Mouse (Mus musculus) heart, adult 9 months (tissue): ENCODE results near the gene Vmp1.

Experiments
- DNase-seq, 2 experiments: peaks; one replicate each; pipeline ENCODE4 v3.0.0; 2022; ENCODE audit warnings: low spot score in 2 of 2

Vmp1 gene

DNA sequence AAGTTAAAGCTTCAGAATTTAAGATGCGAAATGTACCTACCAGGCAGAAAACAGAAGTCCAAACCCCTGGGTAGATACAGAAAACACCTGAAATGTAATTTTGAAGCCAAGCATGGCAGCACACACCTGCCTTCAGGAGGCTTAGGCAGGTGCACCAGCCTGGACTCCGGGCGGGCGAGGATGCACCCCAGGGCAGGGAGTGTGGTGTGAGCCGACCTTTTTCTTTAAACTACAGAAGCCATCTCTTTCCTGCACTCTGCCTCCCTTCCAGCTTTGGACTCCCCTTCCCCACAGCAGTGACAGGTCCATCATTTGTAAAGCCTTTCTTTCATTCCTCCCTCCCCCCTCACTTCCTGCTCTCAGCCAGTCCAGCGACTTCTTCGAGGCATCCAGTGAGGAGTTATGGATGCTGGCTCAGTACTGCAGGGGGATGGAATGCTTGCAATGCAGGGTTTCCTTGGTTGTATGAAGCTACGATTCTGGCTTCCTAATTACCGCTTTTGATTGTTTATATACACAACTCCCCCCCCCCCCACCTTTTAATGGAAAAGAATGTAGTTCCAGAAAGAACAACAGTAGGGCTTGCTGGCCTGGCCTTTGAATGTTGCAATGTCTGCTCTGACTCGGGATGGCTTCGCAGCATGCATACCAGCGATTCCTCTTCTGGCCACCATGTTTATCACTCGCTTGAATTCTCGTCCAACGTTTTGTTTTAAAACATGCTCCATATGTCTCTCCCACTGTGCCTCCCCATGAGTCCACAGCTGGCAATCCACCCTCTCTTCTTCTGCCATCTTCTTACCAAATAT is 112.4 kb downstream of the Vmp1 start:
- no peak for DNase-seq

DNA sequence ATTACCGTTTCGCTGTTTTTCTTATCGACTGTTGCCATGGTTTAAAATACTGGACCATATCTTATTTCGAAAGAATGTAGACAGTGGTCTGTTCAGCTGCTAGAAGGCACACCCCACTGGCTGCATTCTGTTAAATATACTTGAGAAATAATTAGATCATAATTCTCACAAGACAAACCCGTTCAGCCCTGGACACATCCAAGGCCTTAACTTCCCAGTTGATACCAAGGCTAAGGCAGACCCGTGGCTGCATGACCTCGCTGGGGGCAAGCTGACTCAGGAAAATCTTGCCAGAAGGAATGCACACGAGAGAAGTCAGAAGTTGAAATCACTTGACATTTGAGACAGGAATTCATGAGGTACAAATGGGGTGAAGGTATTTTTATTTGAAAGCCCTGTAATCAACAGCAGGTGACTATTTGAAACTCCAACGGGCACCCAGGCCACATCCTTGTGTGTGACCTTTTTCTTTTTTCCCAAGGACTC is 113.3 kb downstream of the Vmp1 start:
- DNase-seq: no peak

DNA sequence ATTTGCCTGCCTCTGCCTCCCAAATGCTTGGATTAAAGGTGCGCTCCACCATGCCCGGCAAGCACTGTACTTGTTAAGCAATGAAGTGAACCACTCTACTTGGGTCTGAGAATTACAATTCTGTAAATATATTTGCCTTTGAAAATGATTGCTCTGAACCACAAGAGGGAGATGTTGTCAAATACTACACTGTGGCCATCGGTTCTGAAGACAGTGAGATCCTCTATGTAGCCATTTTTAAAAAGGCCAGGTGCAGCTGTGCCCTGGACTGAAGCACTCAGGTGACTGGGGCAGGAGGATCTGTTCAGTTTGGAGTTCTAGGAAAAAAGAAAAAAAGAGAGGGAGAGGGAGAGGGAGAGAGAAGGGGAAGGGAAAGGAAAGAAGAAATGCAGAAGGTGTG is 115.2 kb downstream of the Vmp1 start:
- no peak for DNase-seq

GRCm38 (mm10) chr11:86558258-86558657 is 125.4 kb downstream of the Vmp1 start:
- DNase-seq: no peak

GRCm38 (mm10) chr11:86553525-86553924 is 130.1 kb downstream of the Vmp1 start:
- DNase-seq: no peak

DNA sequence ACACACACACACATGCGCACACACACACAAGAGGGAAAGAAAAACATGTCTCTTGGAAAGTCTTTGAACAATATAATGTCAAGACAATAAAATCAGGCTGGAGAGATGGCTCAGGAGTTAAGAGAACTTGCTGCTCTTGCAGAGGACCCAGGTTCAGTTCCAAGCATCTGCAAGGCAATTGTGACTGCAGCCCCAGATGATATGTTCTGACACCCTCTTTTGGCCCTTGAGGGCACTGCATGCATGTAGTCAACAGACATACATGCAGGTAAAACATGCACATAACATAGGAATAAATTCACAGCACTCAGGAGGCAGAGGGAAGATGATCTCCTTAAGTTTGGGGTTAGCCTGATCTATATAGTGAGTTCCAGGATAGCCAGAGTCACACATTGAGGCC is 136.2 kb downstream of the Vmp1 start:
- DNase-seq: no peak

DNA sequence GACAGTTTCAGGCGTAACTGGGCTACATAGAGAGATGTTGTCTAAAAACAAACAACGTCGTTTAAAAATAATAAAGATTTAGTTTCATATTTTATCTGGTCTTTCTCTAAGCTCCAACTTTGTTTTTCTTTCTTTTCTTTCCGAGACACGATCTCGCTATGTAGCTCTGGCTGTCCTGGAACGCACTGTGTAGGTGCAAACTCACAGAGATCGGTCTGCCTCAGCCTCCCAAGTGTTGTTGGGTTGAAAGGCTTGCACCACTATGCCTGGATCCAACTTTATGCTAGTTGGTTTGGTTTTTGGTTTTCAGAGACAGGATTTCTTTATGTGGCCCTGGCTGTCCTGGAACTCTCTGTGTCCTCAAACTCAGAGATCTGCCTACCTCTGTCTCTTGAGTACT is 138.1 kb downstream of the Vmp1 start:
- DNase-seq: no peak

DNA sequence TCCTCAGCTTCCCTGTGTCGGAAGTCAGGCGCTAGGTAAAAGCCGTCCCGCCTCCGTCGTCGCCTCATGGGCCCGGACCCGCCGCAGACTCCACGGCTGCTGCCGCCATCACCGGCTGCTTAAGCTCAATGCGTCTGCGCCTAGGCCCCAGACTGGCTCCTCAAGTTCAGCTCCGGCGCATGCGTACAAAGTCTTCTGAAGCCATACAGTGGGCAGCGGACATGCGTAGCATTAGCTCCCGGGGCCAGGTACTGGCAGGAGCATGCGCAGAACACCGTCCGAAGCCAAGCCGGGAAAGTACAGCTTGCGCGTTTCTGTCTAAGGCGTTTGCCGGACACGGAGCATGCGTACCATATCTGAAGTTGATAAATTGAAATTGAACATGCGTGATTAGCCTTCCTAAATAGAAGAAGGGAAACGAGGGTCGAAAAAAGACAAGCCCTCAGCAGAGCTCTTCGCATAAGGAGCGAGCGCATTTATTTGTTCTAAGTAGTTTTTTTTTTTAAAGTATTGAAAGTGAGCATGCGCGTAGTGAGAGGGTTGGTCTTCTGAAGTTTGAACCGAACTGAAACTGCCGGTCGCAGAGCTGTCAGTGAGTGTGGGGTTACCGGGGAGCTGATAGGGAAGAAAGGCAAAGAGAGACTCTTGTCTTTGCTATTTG is 138.9 kb downstream of the Vmp1 start, which contains the start of the genes Rps6kb1 and Tubd1:
TSS of gene Rps6kb1 (minus strand) at position 167 of the 661 bp plus-strand sequence.
TSS of gene Tubd1 (plus strand) at position 353 of the 661 bp plus-strand sequence.
- peak; percentile 99 for DNase-seq

DNA sequence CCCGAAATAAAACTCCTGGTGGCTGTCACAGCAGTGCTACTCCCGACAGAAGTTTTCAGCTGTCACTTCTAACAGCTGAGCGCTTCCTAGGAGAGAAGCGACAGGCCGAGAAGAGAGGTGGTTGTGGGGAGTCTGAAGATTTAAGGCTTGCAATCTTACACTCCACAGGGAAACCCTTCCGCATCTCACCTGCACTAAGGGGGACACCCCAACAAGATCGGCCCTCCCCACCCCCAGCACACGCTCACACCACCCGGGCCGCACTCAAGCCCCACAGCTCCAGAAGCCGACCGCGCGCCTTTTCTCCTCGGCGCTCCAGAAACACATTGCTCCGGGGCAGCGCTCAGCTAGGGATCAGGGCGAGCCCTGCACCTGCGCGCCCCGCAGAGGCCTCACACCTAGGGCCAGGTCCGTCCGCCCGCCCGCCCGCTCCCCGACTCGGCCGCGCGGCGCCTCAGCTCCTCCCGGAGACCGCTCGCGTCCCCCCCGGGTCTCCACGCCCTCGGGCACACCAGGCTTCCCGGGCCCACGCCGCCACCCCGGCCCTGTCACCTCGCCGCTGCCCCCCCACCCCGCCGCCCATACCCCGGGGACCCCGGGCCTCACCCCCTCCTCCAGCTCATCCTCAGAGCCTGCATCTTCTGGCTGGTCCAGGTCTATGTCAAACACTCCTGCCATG is 139.5 kb downstream of the Vmp1 start:
- DNase-seq: no peak

DNA sequence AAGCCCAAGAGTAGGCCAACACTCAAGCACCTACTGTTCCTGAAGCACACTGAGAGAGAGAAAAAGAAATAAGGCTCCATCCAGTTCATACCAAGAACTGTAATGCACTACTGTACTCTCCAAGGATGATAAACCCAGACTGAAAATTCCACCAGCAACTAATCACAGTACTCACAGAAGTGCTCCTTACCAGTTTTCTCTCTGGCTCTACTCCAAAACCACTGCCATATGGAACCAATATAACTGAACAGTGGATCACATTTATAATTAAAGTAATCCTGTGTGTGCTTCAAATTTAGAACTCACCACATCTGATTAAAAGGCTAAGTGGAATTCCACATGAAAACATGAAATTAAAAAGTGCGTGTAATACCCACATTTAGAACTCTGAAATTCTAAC is 140.8 kb downstream of the Vmp1 start:
- DNase-seq: no peak

- DNase-seq: no peak
These were observed 143.2 kb downstream of the Vmp1 start for GRCm38 (mm10) chr11:86540476-86540845.

DNA sequence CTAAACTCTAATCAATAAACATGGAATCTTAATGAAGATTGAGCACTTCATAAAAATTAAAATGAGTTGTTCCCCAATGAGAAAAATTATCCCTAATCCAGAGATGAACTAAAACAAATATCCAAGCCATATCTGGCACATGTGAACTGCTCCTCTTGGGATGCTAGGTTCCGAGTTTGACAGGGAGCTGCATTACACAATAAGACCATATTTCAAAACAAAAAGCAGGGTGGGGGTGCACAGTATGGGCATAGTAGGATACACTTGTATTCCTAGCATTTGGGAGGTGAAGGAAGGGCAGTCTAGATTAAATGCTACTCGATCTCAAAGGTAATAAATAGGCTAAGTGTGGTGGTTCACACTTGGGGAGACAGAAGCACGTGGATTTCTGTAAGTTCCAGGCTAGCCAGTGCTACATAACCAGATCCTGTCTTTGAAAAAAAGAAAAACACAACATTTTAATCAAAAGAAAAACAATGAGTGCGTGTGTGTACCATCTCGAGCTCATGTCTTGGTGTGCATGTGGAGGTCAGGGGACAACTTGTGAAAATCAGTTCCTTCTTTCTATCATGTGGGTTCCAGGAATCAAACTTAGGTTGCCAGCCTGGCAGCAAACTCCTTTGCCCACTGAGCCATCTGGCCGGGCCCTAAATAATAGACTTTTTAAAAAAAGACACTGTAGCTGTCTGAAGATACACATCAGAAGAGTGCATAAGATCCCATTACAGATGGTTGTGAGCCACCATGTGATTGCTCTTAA is 143.7 kb downstream of the Vmp1 start:
- no peak for DNase-seq

DNA sequence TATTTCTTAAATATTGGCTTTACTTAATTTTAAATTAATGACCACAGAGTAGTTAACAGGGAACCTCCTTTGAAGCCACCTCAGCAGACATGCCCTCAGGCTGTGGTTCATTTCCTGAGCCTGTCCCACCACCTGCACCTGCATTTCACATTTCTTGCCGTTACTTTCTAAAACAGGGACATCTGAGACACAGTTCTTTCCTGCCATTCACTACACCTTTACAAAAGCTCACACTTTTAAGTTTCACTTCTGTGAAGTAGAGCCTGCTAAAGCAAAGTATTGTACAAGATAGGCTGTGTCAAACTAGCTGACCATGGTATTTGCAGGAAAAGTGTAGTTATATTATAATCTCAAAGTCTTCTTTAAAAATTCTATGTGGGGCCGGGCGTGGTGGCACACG is 144.8 kb downstream of the Vmp1 start:
- DNase-seq: no peak

DNA sequence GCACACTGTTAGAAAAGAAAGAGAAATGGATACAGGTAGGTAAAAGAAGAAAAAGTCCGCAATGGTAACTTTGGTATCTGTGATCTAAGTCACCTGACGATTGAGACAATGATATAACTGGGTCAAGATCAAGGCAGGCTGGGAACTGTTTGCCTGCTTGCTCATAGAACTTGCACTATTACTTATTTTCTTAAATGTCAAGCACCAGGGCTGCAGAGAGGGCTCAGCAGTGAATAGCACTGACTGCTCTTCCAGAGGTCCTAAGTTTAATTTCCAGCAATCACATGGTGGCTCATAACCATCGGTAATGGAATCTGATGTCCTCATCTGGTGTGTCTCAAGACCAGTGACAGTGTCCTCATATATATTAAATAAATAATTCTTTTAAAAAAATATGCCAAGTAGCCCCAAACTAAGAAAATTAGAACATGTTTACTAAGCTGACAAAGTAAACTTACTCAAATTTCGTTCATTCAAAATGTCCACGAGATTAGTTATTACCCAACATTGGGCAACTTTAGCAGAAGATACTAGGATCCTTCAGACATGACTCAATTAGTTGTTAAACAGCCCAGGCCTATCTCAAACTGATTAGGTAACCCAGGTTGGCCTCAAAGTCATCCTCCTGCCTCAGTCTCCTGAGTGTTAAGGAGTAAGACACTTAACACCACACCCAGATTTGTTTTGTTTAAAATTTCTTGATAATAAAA is 149.3 kb downstream of the Vmp1 start:
- no peak for DNase-seq
